Mouse (Mus musculus): Measurements from ENCODE around the gene Snrk. TPM values are rescaled to one million over a fixed set of nuclear protein-coding genes. Genes with fewer than 3 reads are reported as not detected.

Snrk gene
- polyA plus RNA-seq, 1 experiment from 2014 or later, result 31.3 TPM

DNA sequence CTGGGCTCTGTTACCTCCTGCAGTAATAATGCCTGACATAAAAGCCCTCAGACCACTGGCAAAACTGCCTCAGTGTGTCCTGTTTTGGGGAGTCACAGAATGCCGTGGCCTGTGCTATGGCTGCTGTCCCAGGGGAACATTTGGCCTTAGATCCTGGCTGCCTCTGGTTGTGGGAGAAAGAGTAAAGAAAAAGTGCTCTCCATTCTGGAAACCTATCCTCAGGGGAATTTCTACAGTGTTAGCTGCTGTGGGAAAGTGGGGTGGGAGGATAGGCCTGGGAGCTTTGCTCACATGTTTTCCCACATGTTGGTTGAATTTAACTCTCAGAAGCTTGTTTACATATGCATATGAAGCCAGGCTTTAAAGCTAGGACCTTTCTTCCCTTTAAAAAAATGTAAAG lies 26.2 kb downstream of the Snrk start:
- H3K9ac ChIP-seq (ENCODE audit: low read length), result no peak overlapping the region
- H3K4me2 ChIP-seq (ENCODE audit: low read length), result no peak overlapping the region
- 85% methylated on average over 1 of the region's 1 CpGs for WGBS
- ATAC-seq (ENCODE audit: insufficient number of reproducible peaks, insufficient read depth, low FRiP score, low read depth), result no peak
- no peaks in the 10 kb centered on the region for H3K27me3 ChIP-seq (ENCODE audit: control insufficient read depth, insufficient read depth, low read length)
- no peak overlapping the region; a peak in 1 of 4 replicates for H3K27ac ChIP-seq (replicated peaks in 1 of 2; ENCODE audit: control insufficient read depth in 1 of 2, insufficient read depth in 1 of 2, low read depth in 2 of 2, low read length in 2 of 2)
- H3K36me3 ChIP-seq (ENCODE audit: control insufficient read depth, insufficient read depth, low read length), result peaks cover 39% of the 10 kb centered on the region
- H3K4me1 ChIP-seq (ENCODE audit: control insufficient read depth in 2 of 2, insufficient read depth in 2 of 2, low read length in 2 of 2), result peaks cover 4 to 41% of the 10 kb centered on the region in 2 experiments
- H3K9me3 ChIP-seq (ENCODE audit: control insufficient read depth, low read length), result no peaks in the 10 kb centered on the region; the same call in 1 of the 2 replicates
- H3K4me3 ChIP-seq (ENCODE audit: control insufficient read depth in 1 of 2, insufficient read depth in 1 of 2, low read depth in 1 of 2, low read length in 2 of 2), result no peak overlapping the region

DNA sequence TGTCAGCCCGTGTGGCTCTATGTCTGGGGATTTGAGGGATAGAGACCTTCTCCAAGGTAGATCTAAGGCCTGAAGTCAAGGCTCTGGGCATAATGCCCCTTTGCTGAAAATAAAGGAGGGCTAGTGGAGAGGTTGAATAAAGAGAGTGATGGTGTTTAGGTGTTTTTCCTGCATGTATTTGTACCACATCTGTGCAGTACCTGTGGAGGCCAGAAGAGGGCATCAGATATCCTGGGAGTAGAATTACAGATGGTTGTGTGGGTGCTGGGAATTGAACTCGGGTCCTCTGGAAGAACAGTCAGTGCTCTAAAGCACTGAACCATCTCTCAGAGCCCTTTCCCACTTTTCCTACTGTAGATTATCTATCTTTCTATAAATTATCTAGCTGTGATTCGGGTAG lies 27.7 kb downstream of the Snrk start:
- peaks cover 35% of the 10 kb centered on the region for H3K36me3 ChIP-seq (ENCODE audit: control insufficient read depth, insufficient read depth, low read length)
- H3K27me3 ChIP-seq (ENCODE audit: control insufficient read depth, insufficient read depth, low read length), result no peaks in the 10 kb centered on the region
- H3K9me3 ChIP-seq (ENCODE audit: control insufficient read depth, low read length), result no peaks in the 10 kb centered on the region; the same call in 1 of the 2 replicates
- H3K4me3 ChIP-seq (ENCODE audit: control insufficient read depth in 1 of 2, insufficient read depth in 1 of 2, low read depth in 1 of 2, low read length in 2 of 2), result no peak overlapping the region
- H3K4me2 ChIP-seq (ENCODE audit: low read length), result no peak overlapping the region
- H3K27ac ChIP-seq (replicated peaks in 1 of 2; ENCODE audit: control insufficient read depth in 1 of 2, insufficient read depth in 1 of 2, low read depth in 2 of 2, low read length in 2 of 2), result no peak overlapping the region
- H3K9ac ChIP-seq (ENCODE audit: low read length), result no peak overlapping the region
- H3K4me1 ChIP-seq (ENCODE audit: control insufficient read depth in 2 of 2, insufficient read depth in 2 of 2, low read length in 2 of 2), result peaks cover 4 to 33% of the 10 kb centered on the region in 2 experiments
- no peak for ATAC-seq (ENCODE audit: insufficient number of reproducible peaks, insufficient read depth, low FRiP score, low read depth)
- 91% methylated on average over 3 of the region's 3 CpGs for WGBS

DNA sequence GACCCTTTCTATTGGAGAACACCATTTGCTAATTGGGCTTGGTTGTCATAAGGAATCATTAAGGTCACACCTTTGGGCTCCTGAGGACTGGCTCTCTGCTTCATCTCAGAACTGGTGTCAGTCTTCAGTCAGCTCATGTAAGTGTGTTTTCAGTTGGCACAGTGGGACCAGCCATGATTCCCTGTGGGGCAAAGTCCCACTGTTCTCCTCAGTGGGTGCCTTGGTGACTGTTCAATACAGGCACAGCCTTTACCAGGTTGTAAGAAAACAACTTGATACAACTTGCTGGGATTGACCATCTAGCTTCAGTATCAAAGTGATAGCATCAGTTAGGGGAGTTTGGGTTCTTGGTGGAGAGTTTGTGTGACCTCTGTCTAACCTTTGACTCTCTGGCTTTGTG lies 28.6 kb downstream of the Snrk start:
- Histone ChIP-seq H3K27ac (replicated peaks in 1 of 2; ENCODE audit: control insufficient read depth in 1 of 2, insufficient read depth in 1 of 2, low read depth in 2 of 2, low read length in 2 of 2) (no peak overlapping the region), H3K4me3 (ENCODE audit: control insufficient read depth in 1 of 2, insufficient read depth in 1 of 2, low read depth in 1 of 2, low read length in 2 of 2) (no peak overlapping the region)
- ATAC-seq (ENCODE audit: insufficient number of reproducible peaks, insufficient read depth, low FRiP score, low read depth), result no peak

GRCm38 (mm10) chr9:122146124-122146870 lies 29.2 kb downstream of the Snrk start:
- WGBS, result 78% methylated on average over 4 of the region's 4 CpGs
- Histone ChIP-seq H3K27me3 (ENCODE audit: control insufficient read depth, insufficient read depth, low read length) (no peaks in the 10 kb centered on the region), H3K36me3 (ENCODE audit: control insufficient read depth, insufficient read depth, low read length) (peaks cover 35% of the 10 kb centered on the region), H3K9me3 (ENCODE audit: control insufficient read depth, low read length) (no peaks in the 10 kb centered on the region; the same call in 1 of the 2 replicates), H3K27ac (replicated peaks in 1 of 2; ENCODE audit: control insufficient read depth in 1 of 2, insufficient read depth in 1 of 2, low read depth in 2 of 2, low read length in 2 of 2) (no peak overlapping the region), H3K4me2 (ENCODE audit: low read length) (no peak overlapping the region), H3K4me1 (ENCODE audit: control insufficient read depth in 2 of 2, insufficient read depth in 2 of 2, low read length in 2 of 2) (peaks cover 4 to 26% of the 10 kb centered on the region in 2 experiments), H3K9ac (ENCODE audit: low read length) (no peak overlapping the region), H3K4me3 (ENCODE audit: control insufficient read depth in 1 of 2, insufficient read depth in 1 of 2, low read depth in 1 of 2, low read length in 2 of 2) (no peak overlapping the region)
- ATAC-seq (ENCODE audit: insufficient number of reproducible peaks, insufficient read depth, low FRiP score, low read depth), result no peak

More for the DNA sequence above, 28.6 kb downstream of the Snrk start:
- Histone ChIP-seq H3K36me3 (ENCODE audit: control insufficient read depth, insufficient read depth, low read length) (peaks cover 35% of the 10 kb centered on the region), H3K4me1 (ENCODE audit: control insufficient read depth in 2 of 2, insufficient read depth in 2 of 2, low read length in 2 of 2) (peaks cover 4 to 26% of the 10 kb centered on the region in 2 experiments), H3K9ac (ENCODE audit: low read length) (no peak overlapping the region), H3K4me2 (ENCODE audit: low read length) (no peak overlapping the region), H3K9me3 (ENCODE audit: control insufficient read depth, low read length) (no peaks in the 10 kb centered on the region; the same call in 1 of the 2 replicates), H3K27me3 (ENCODE audit: control insufficient read depth, insufficient read depth, low read length) (no peaks in the 10 kb centered on the region)

GRCm38 (mm10) chr9:122148356-122148755 lies 31.3 kb downstream of the Snrk start:
- Histone ChIP-seq H3K4me2 (ENCODE audit: low read length) (no peak overlapping the region), H3K4me1 (ENCODE audit: control insufficient read depth in 2 of 2, insufficient read depth in 2 of 2, low read length in 2 of 2) (peaks cover 2 to 17% of the 10 kb centered on the region in 2 experiments), H3K9me3 (ENCODE audit: control insufficient read depth, low read length) (no peaks in the 10 kb centered on the region; the same call in 1 of the 2 replicates), H3K27me3 (ENCODE audit: control insufficient read depth, insufficient read depth, low read length) (no peaks in the 10 kb centered on the region), H3K9ac (ENCODE audit: low read length) (no peak overlapping the region), H3K36me3 (ENCODE audit: control insufficient read depth, insufficient read depth, low read length) (peaks cover 31% of the 10 kb centered on the region), H3K27ac (replicated peaks in 1 of 2; ENCODE audit: control insufficient read depth in 1 of 2, insufficient read depth in 1 of 2, low read depth in 2 of 2, low read length in 2 of 2) (no peak overlapping the region), H3K4me3 (ENCODE audit: control insufficient read depth in 1 of 2, insufficient read depth in 1 of 2, low read depth in 1 of 2, low read length in 2 of 2) (no peak overlapping the region)
- ATAC-seq (ENCODE audit: insufficient number of reproducible peaks, insufficient read depth, low FRiP score, low read depth), result no peak
- WGBS, result 88% methylated on average over 3 of the region's 3 CpGs

DNA sequence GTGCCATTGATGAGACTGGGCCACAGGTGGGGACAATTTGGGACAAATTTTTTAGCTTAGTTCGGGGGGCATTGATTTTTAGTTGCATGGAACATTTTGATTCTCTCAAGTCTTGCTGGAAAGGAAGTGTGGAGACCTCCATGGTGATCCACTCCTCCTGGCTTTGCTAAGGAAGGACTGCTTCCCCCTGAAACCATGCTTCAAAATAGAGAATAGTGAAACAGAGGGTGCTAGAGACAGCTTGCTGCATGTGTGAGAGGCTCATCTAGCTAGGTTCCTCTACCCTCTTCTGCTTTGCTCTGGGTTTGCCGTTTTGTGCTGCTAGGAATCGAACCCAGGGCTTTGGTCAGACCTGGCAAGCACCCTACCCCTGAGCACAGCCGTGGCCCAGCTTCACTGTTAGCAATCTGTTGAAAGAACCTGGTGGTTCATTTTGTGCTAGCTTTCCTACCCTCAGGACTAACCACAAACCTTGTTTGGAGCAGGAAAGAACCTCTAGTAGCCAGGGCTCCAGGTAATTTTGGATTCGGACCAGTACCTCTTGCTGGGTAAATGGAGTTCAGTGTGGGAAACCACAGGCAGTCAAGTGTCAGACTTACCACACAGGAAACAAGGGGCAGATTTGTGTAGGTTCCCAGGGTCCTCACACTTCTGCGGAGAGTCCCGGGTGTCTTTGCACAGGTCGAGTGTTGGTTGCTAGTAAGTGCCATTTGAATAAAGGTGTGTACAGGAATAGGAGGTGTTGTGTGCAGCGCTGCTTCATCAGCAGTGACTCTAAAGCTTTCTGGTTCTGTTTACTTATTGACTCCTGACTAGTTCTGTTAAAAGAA lies 33.1 kb downstream of the Snrk start:
- Histone ChIP-seq H3K4me1 (ENCODE audit: control insufficient read depth in 2 of 2, insufficient read depth in 2 of 2, low read length in 2 of 2) (peaks cover 2 to 21% of the 10 kb centered on the region in 2 experiments), H3K27me3 (ENCODE audit: control insufficient read depth, insufficient read depth, low read length) (no peaks in the 10 kb centered on the region), H3K36me3 (ENCODE audit: control insufficient read depth, insufficient read depth, low read length) (peaks cover 18% of the 10 kb centered on the region), H3K4me3 (ENCODE audit: control insufficient read depth in 1 of 2, insufficient read depth in 1 of 2, low read depth in 1 of 2, low read length in 2 of 2) (no peak overlapping the region), H3K27ac (replicated peaks in 1 of 2; ENCODE audit: control insufficient read depth in 1 of 2, insufficient read depth in 1 of 2, low read depth in 2 of 2, low read length in 2 of 2) (no peak overlapping the region), H3K4me2 (ENCODE audit: low read length) (no peak overlapping the region), H3K9me3 (ENCODE audit: control insufficient read depth, low read length) (no peaks in the 10 kb centered on the region), H3K9ac (ENCODE audit: low read length) (no peak overlapping the region)
- 85% methylated on average over 9 of the region's 9 CpGs for WGBS
- no peak for ATAC-seq (ENCODE audit: insufficient number of reproducible peaks, insufficient read depth, low FRiP score, low read depth)

DNA sequence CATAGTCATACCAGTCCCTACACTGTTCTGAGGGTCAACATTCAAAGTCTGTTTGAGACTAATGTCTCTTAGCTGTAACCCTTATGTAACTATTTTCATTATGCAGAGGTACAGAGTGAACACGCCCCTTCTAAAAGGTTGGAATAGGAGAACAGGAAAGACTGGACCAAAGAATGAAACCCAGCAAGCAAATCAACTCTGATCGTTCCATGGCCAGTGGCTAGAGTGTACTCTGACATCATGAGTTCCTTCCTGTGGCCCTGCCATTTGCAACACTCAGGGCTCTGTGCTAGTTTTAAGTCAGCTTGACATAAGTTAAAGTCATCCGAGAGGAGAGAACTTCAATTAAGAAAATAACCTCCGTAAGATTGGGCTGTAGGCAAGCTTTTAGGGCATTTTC lies 35.0 kb downstream of the Snrk start:
- no peak overlapping the region for H3K9ac ChIP-seq (ENCODE audit: low read length)
- no peak overlapping the region for H3K27ac ChIP-seq (replicated peaks in 1 of 2; ENCODE audit: control insufficient read depth in 1 of 2, insufficient read depth in 1 of 2, low read depth in 2 of 2, low read length in 2 of 2)
- peaks cover 0 to 13% of the 10 kb centered on the region in 2 experiments; a peak in 3 of 4 replicates for H3K4me1 ChIP-seq (ENCODE audit: control insufficient read depth in 2 of 2, insufficient read depth in 2 of 2, low read length in 2 of 2)
- no peak for ATAC-seq (ENCODE audit: insufficient number of reproducible peaks, insufficient read depth, low FRiP score, low read depth)
- H3K36me3 ChIP-seq (ENCODE audit: control insufficient read depth, insufficient read depth, low read length), result peaks cover 7% of the 10 kb centered on the region
- H3K27me3 ChIP-seq (ENCODE audit: control insufficient read depth, insufficient read depth, low read length), result no peaks in the 10 kb centered on the region
- no peak overlapping the region for H3K4me3 ChIP-seq (ENCODE audit: control insufficient read depth in 1 of 2, insufficient read depth in 1 of 2, low read depth in 1 of 2, low read length in 2 of 2)
- H3K4me2 ChIP-seq (ENCODE audit: low read length), result no peak overlapping the region
- 91% methylated on average over 4 of the region's 4 CpGs for WGBS
- H3K9me3 ChIP-seq (ENCODE audit: control insufficient read depth, low read length), result peaks cover 3% of the 10 kb centered on the region; the same call in 1 of the 2 replicates

Data from heart, embryonic 14.5 days (tissue).